In genomic region chr17:3481576-3482575, GRCm38 (mm10) we compare ENCODE assay signal across 12 mouse cellular contexts. TPM values are rescaled to one million over a fixed set of nuclear protein-coding genes. Genes with fewer than 3 reads are reported as not detected.
DNase-seq lines count a peak whose midpoint lies in the region; ATAC-seq lines count a peak whose summit lies in the region.
"Had no signal": no experiment of that assay in that cellular context is flagged by ENCODE, and none has a peak within 500 bp of the region (broad histone marks: within the 10 kb centered on the region; RNA-seq: fewer than 3 reads in every experiment).

No protein-coding gene starts in this region.

- no peak overlapping the region for H3K9ac ChIP-seq in kidney, embryonic 16.5 days (replicated peaks; ENCODE audit: low read length)

- 63% methylated on average over 7 of the region's 7 CpGs for WGBS in kidney, embryonic 16.5 days

- no peak overlapping the region for H3K4me2 ChIP-seq in kidney, embryonic 16.5 days (replicated peaks; ENCODE audit: low read depth, low read length)

- ATAC-seq in kidney, embryonic 16.5 days (ENCODE audit: low FRiP score, low TSS enrichment), result 0 out of 2 replicates have a peak, but pooled peaks have one; percentile 59
- ATAC-seq: activated CD4-positive, CD25-positive, alpha-beta regulatory T cell, adult 4 months; lung, postnatal 0 days had no signal

- H3K9me3 ChIP-seq in kidney, embryonic 16.5 days (ENCODE audit: low read length), result no peaks in the 10 kb centered on the region

- no peak overlapping the region for H3K4me3 ChIP-seq in kidney, embryonic 16.5 days (ENCODE audit: low read length)

- H3K27ac ChIP-seq in kidney, embryonic 16.5 days (ENCODE audit: low read length), result no peak overlapping the region

- H3K4me1 ChIP-seq in kidney, embryonic 16.5 days (ENCODE audit: insufficient read depth, low read length), result no peaks in the 10 kb centered on the region

- H3K36me3 ChIP-seq in kidney, embryonic 16.5 days (ENCODE audit: insufficient read depth, low read length), result no peaks in the 10 kb centered on the region

- DNase-seq in kidney, postnatal 25 days, result no peak
- DNase-seq in brain, embryonic 18.5 days (ENCODE audit: low read depth, low spot score), result peak; percentile 34
- peak; percentile 45 to 63 for DNase-seq in cerebellum, postnatal 25 days
- peak; percentile 35 to 36 for DNase-seq in layer of hippocampus, postnatal 36 days
- no peak for DNase-seq in ovary, postnatal 14 days (ENCODE audit: low spot score)
- DNase-seq in heart, adult 8-10 months (ENCODE audit: low spot score), result no peak
- no peak for DNase-seq in adrenal gland, postnatal 14 days
- DNase-seq: embryo, embryonic 11 days had no signal

- H3K27me3 ChIP-seq in kidney, embryonic 16.5 days (ENCODE audit: insufficient read depth, low read length), result no peaks in the 10 kb centered on the region

RNA-seq across cellular contexts. Expression of gene Cldn20, which starts 50.5 kb away (rescaled TPM):
- polyA plus RNA-seq in kidney, embryonic 16.5 days (2015; fragmentation: Nextera tagmentation; extraction: Ambion mirVana), result not detected in 2 replicates
- total RNA-seq in layer of hippocampus, postnatal 36 days (2021), result under 1 TPM in 1 of 2 experiments, not detected in 1; 0.77 TPM
- not detected for total RNA-seq in heart, adult 8-10 months (2022)
- not detected in 2 replicates for total RNA-seq in adrenal gland, postnatal 14 days (2021)
- polyA plus RNA-seq: activated CD4-positive, CD25-positive, alpha-beta regulatory T cell, adult 4 months; heart, postnatal 0 days; lung, postnatal 0 days had no signal

Comparison
In these comparisons a context has a peak if more than half of its experiments do, and no peak if none do; other contexts are left out.
1. DNase-seq: peak in brain, embryonic 18.5 days (single experiment), cerebellum, postnatal 25 days (2 of 2) and layer of hippocampus, postnatal 36 days (2 of 2); none in kidney, postnatal 25 days (0 of 2), ovary, postnatal 14 days (single experiment), heart, adult 8-10 months (single experiment) and adrenal gland, postnatal 14 days (single experiment).